Mouse (Mus musculus): ENCODE measurements at regions not wholly inside any gene's neighbourhood (a gene's known extent, or its start where the extent isn't known, plus 50 kb on each side); places are given as distances from the start of the nearest gene placed in this dataset.

DNA sequence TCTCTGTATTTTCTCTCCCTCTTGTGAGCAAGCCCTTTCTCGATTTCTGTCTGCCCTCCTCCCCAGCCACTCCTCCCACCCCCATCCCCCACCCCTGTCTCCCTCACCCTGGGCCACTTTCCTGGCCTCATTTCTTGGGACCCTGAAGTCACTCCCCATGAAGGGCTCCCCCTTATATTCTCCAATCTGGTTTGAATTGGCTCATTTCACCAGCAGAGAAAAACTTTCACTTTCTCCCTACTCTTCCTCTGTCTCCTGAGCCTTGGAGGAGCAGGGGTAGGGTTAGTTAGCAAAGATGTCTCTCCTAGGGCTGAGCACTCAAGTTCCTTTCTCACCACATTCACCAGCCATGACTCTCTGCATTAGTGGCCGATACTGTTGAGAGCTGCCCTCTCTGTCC is 60.5 kb upstream of the Zfp366 start:
- TF ChIP-seq CTCF (IDR thresholded peaks at IDR 0.05; ENCODE audit: low read depth) (no peak), EP300 (IDR thresholded peaks at IDR 0.05; ENCODE audit: low read depth) (no peak)
